Mouse (Mus musculus): ENCODE measurements around the gene Retnlg. TPM values are rescaled to one million over a fixed set of nuclear protein-coding genes. Genes with fewer than 3 reads are reported as not detected.

Gene Retnlg
- total RNA-seq, 2 experiments from 2014 or later, result not detected

Other genes with a start within 250 kb of the Retnlg start
- under 1 TPM; 0.18 to 0.20 TPM for gene Trat1, start 100.6 kb upstream of the Retnlg start, total RNA-seq (2021)
- not detected for gene Retnlb, start 55.8 kb upstream of the Retnlg start, total RNA-seq (2021)
- not detected for gene Retnla, start 30.1 kb upstream of the Retnlg start, total RNA-seq (2021)
- gene Dzip3, start 121.5 kb downstream of the Retnlg start, total RNA-seq (2021), result 10 to 100 TPM; 69.9 to 81.4 TPM
- gene Cip2a, start 121.6 kb downstream of the Retnlg start, total RNA-seq (2021), result 1 to 10 TPM; 2.4 TPM
- under 1 TPM; 0.57 to 0.74 TPM for gene Myh15, start 184.9 kb downstream of the Retnlg start, total RNA-seq (2021)